Mouse (Mus musculus) cerebellum, adult 2 months (tissue): Measurements from ENCODE around the gene Rrp12.

Experiments used
- CTCF ChIP-seq: fragments of 200-500 bp; IDR thresholded peaks from 2 replicates; pipeline ENCODE4 v1.5.1; 2011; ENCODE audit warnings: low read depth, mild to moderate bottlenecking, control low read depth, low read length, moderate library complexity, borderline replicate concordance; ENCODE audit not compliant: insufficient read depth
- POLR2A ChIP-seq: fragments of 200-500 bp; IDR thresholded peaks from 2 replicates; pipeline ENCODE4 v1.6.1; 2011; ENCODE audit warnings: low read length, control low read depth, borderline replicate concordance; ENCODE audit not compliant: insufficient read depth

DNA sequence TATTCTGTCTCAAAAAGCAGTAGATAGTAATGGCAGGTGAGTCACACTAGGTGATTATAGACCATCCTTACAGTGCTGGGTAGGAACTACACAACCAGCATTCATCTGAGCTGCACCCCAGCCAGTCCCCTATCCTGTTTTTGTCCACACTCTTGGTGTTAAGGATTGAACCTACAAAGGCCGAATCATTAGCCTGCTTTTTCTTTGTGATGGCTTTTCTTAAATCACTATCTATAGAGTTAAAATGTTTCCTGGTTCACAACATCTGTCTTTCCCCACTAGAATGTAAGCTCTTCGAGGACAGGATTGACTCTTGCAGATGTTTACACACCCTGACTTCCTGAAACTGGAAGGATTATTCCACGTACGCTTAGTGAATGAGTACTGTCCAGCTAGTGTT lies 23.5 kb upstream of the Rrp12 start:
- TF ChIP-seq POLR2A: no peak
- TF ChIP-seq CTCF: no peak
